Mouse (Mus musculus) MEL (cell line): ENCODE measurements around the gene Dgat2.

Experiments used
- CHD1 ChIP-seq: IDR thresholded peaks from 2 replicates; pipeline ENCODE4 v1.6.1; 2012; ENCODE audit warnings: low read depth, mild to moderate bottlenecking, inconsistent platforms, low read length, improper control_type of control experiment
- CTCF ChIP-seq, 3 experiments: IDR thresholded peaks in 2 of 3; conservative IDR thresholded peaks in 1 of 3; 2 replicates each; pipeline ENCODE4 v1.5.1; 2011 to 2012; ENCODE audit warnings: low read length in 3 of 3, low read depth in 2 of 3, mild to moderate bottlenecking in 2 of 3, improper control_type of control experiment in 1 of 3, inconsistent platforms in 1 of 3, mixed read lengths in 1 of 3, moderate library complexity in 1 of 3; ENCODE audit not compliant: control insufficient read depth in 1 of 3, insufficient read depth in 1 of 3, poor library complexity in 1 of 3, severe bottlenecking in 1 of 3
- KAT2A ChIP-seq: conservative IDR thresholded peaks from 2 replicates; pipeline ENCODE4 v1.6.1; 2012; ENCODE audit warnings: low read depth, low read length, improper control_type of control experiment, inconsistent platforms
- MAFK ChIP-seq: IDR thresholded peaks from 2 replicates; pipeline ENCODE4 v1.6.1; 2011; ENCODE audit warnings: low read depth, mild to moderate bottlenecking, low read length, improper control_type of control experiment, borderline replicate concordance
- POLR2A ChIP-seq, 2 experiments: IDR thresholded peaks; 2 replicates each; pipeline ENCODE4 v1.6.1; 2011 to 2012; ENCODE audit warnings: low read length in 2 of 2, mild to moderate bottlenecking in 2 of 2, control low read depth in 1 of 2, improper control_type of control experiment in 1 of 2, low read depth in 1 of 2, moderate library complexity in 1 of 2; ENCODE audit not compliant: control insufficient read depth in 1 of 2, insufficient read depth in 1 of 2, poor library complexity in 1 of 2
- POLR2AphosphoS2 ChIP-seq: IDR thresholded peaks from 2 replicates; pipeline ENCODE4 v1.6.1; 2011; ENCODE audit warnings: low read length, improper control_type of control experiment
- SMC3 ChIP-seq: IDR thresholded peaks from 2 replicates; pipeline ENCODE4 v1.6.1; 2011; ENCODE audit warnings: low read depth, low read length, improper control_type of control experiment
- TBP ChIP-seq: IDR thresholded peaks from 2 replicates; pipeline ENCODE4 v1.8.0; 2011; ENCODE audit warnings: low read depth, low read length, improper control_type of control experiment

- TF ChIP-seq POLR2A (IDR thresholded peaks at IDR 0.05; ENCODE audit: control insufficient read depth in 1 of 2, insufficient read depth in 1 of 2, low read depth in 1 of 2, low read length in 2 of 2, poor library complexity in 1 of 2) = no peak
- TF ChIP-seq CHD1 = no peak
- TF ChIP-seq CTCF (IDR thresholded peaks at IDR 0.05 in 2 of 3, conservative IDR thresholded peaks at IDR 0.05 in 1 of 3; ENCODE audit: control insufficient read depth in 1 of 3, insufficient read depth in 1 of 3, low read depth in 2 of 3, low read length in 3 of 3, poor library complexity in 1 of 3, severe bottlenecking in 1 of 3) = no peak
- no peak for TF ChIP-seq POLR2AphosphoS2
- no peak for TF ChIP-seq KAT2A
- TF ChIP-seq MAFK = no peak
- TF ChIP-seq TBP = no peak
- TF ChIP-seq SMC3 = no peak
Observed at GRCm38 (mm10) chr7:99140511-99140910, 42.0 kb downstream of the Dgat2 start.
